Mouse (Mus musculus) thymus, postnatal 36 days (tissue): ENCODE data around the gene Ncoa7.

Experiments used
- DNase-seq, 2 experiments: peaks; one replicate each; pipeline ENCODE4 v3.0.0; 2022; ENCODE audit warnings: mixed read lengths in 2 of 2

Ncoa7 gene

GRCm38 (mm10) chr10:30743275-30743674, 59.9 kb downstream of the Ncoa7 start:
- no peak for DNase-seq

DNA sequence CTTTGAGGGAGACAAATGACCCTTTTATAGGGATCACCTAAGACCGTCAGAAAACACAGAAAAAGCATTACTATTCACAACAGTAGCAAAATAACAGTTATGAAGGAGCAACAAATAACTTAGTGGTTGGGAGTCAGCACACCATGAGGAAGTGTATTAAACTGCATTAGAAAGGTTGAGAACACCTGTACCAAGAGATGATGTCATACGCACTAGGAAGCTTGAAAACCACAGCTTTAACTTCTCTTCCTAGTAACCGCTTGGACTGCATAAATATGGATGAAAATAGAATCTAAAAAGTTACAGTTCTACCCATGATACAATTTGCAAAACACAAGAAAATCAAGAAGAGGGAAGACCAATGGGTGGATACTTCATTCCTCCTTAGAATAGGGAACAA, 64.7 kb downstream of the Ncoa7 start:
- DNase-seq: no peak

DNA sequence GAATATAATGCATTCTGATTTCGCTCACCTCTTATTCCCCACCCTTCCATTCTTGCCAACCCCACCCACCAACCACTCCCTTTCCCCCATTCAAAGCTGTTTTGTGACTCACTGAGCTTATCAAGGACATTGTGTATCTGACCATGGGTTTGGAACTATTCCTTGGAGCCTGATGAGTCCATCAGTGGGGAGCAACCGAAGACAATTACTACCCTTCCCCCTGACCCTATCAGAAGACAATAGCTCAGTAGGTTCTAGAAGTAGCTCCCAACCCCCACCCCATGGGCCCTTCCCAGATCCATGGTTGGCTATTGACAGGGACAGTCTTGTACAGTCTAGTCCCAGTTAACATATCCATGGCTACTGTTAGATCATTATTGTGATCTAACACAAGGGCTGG, 65.8 kb downstream of the Ncoa7 start:
- no peak for DNase-seq

DNA sequence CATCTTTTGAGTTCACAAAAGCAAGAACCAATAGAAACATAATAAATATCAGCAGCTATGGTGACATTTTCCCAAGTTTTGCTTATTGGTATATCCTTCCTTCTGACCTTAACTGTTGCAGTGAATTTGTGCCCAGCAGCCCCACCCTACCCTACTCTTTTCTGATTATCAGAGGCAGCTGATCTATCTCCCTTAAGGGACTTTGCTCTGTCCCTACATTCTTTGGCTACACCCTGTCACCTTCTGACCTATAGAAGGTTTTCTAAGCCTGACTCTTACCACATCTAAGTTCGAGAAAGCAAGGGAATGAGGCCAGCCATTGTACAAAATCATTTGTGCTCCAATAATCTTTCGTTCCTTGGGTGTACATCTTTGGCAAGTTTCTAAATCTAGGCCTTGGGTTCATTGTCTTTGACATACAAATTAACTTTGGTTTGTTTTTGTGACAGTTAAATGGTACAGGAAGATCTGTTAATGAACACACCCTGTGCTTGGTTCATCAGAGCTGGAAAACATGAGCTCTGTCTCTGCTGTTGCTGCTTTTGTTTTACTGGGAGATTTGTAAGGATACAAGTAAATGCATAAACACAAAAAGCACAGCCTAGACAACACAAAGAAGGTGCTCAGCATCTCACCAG, 69.9 kb downstream of the Ncoa7 start:
- DNase-seq: no peak

DNA sequence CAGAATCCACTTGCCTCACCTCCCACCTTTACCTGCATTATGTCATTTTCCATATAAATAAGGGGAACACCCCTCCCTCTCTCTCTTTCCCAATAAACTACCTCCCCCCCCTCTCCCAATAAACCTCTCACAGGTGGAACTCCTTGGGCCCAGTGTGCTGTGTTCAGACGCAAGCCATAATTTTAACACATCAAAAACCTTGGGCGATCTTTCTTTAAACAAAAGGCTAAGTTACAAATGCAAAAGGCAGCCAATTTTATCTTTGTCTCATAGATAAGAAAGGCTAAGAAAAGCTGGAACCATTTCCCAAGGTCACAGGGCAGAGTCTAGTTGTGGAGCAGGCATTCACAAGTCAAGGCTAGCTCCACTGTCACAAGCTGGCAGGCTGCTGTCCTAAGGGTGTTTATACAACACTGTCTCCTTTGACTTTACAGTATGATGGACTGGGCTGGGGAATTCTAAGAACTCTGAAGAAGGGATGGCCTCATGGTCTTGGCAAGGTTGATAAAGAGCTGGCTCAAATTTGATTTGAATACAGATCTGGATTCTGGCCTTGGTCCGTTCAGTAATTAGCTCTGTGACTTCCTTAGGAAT, 71.7 kb downstream of the Ncoa7 start:
- no peak for DNase-seq

GRCm38 (mm10) chr10:30730791-30731190, 72.3 kb downstream of the Ncoa7 start:
- no peak for DNase-seq

DNA sequence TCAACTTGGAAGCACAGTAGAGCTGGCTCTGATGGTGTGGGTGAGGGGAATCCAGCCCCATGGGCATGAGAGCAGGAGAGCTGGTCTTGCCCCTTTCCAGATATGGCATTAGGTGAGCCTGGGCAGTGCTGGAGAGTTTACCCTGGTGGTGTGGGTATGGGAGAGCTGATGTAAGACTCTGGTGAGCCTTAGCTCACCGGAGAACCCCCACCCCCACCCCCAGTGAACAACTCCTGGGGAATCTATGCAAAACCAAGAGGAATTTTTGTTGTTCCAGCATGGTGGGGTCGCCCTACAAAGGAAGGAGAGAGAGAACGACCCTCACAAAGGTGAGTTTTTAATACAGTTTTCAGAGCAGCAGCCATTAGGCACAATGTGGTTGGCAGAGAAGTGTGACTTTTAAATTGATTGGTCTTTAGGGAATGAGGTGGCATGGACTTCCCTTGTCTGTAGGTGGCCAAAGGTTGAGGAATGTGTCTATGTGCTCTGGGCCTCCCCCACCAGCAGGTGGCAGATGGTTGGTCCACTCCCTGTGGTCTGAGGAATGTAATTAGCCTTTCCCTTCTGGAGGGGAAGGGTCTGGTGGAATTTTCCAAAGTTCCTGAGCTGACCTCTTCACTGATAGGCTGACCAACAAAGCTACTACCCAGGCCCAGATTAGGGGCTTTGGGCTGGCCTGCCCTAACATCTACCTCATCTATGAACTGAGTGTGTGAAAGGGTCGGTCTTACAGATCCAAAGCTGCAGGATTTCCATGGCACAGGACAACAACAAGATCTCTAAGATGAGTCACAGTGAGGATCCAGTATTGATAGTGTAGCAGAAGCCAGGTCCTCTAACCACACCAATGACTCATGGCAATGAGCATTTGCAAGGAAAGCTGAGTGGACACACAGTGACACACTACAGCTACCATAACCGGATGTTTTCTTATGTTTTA, 73.7 kb downstream of the Ncoa7 start:
- DNase-seq: no peak

- DNase-seq: no peak
These were observed 80.1 kb downstream of the Ncoa7 start for GRCm38 (mm10) chr10:30723014-30723413.

- no peak for DNase-seq
These were observed 82.6 kb downstream of the Ncoa7 start for GRCm38 (mm10) chr10:30720556-30720955.

DNA sequence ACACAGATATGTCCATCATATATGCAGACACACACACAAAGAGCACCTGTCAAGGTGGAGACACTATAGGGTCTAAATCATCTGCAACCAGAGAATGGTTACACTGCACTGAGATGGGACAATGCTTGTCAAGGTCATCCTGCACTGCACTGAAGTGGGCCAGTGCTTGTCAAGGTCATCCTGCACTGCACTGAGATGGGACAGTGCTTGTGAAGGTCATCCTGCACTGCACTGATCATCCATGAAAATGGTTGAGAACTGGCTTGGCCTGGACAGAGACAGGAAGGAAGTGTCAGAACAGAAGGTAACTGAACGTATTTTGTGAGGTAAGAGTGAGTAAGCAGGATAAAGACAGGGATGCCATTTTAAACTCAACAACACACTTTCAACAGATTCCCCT, 83.2 kb downstream of the Ncoa7 start:
- DNase-seq: no peak

- DNase-seq: peak; percentile 12 to 15
These were observed 84.3 kb downstream of the Ncoa7 start for GRCm38 (mm10) chr10:30718703-30719340.

GRCm38 (mm10) chr10:30716171-30716570, 87.0 kb downstream of the Ncoa7 start:
- no peak for DNase-seq

- DNase-seq: no peak
These were observed 90.6 kb downstream of the Ncoa7 start for GRCm38 (mm10) chr10:30712540-30712939.

- no peak for DNase-seq
These were observed 93.2 kb downstream of the Ncoa7 start for GRCm38 (mm10) chr10:30709846-30710403.

GRCm38 (mm10) chr10:30708039-30708438, 95.1 kb downstream of the Ncoa7 start:
- DNase-seq: no peak

DNA sequence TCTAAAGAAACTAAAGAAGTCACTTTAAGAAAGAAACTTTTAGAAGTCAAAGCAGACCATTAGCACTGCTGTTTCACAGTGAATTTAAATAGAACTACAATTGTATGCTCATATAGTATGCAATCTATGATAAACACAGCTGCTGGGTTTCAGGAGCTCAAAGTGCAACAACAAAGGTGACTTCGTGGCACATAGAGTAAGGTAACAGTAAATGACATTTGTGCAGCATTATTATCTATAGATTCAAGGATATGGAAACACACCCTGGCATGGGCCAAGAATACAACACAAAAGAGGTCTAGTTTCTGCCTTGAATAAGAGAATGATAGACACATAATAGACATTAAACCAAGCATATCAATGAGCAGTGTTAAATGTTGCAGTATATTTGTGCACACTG, 100.5 kb downstream of the Ncoa7 start:
- no peak for DNase-seq

- DNase-seq: no peak
These were observed 116.3 kb downstream of the Ncoa7 start for GRCm38 (mm10) chr10:30686862-30687261.

DNA sequence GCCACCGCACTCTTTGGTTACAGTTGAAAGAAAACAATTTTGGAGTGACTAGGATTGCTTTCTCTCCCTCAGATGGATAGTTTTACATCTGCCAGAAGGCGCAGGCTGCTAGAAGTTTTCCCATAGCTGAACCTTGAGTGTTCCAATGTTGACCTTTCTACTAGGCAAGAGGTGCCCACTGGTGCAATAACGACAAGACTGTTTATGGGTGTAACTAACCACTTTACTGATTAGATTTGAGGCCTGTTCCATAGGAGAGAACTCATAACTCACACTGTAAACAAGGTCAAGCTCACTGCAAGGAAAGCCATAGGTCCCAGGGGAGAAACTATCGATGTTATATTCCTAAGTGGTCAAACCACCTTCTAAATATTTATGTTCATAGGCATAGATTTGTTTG, 119.7 kb downstream of the Ncoa7 start:
- DNase-seq: no peak

DNA sequence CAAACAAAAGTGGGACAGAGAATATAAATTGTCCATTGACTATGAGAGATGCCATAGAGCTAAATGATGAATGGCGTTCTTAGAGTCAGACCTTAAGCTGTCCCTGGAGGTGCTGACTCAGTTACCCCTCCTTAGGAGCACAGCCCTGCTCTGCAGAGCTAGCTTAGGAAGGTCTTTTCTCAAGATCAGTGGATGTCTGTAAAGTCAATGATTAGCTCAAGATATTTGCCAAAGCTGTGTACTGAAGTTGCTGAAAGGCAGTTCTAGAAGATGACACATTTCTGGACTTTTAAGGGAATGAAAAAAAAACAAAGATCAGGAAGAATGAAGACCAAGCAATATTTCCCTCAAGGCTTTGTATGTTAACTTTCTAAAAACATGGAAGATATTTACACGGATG, 123.4 kb downstream of the Ncoa7 start:
- no peak for DNase-seq

DNA sequence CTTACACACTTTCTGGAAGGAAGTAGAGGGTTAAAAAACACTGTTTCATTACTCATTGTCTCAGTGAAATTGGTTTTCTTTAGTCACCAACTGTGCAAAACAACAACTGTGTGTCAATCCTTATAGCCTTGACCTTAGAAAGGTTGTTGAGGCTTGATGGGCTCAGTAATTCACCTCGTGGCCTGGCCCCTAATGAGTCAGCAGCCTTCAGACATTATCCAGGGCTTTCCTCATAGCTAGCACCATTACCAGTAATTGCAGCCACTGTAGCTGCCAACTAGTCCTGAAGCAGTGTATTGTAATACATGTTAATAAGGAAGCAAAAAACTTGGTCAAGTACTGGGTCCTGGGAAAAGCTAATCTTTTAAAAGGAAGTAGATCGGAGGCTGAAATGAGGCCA, 125.1 kb downstream of the Ncoa7 start:
- no peak for DNase-seq

DNA sequence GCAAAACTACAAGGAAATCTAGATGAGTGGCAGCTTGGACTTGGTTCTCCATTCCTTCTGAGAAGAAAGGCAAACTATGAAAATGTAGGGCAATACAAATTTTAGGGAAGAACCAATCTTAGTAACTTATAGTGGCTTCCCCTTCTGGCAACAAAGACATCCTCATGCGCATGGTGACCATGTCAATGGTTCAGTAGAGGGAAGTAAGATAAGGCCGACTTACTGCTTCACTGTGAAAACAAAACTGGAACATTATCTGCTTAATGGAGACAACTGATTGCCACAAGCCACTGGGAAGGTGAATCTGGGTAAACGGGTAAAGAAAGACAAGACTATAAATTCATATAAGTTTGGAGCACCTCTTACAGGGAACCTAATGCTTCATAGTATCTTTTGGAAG, 128.3 kb downstream of the Ncoa7 start:
- DNase-seq: no peak

GRCm38 (mm10) chr10:30666580-30666979, 136.5 kb downstream of the Ncoa7 start:
- DNase-seq: no peak
